Mouse (Mus musculus) thymus, postnatal 0 days (tissue): ENCODE results near the gene Med10. TPM values are rescaled to one million over a fixed set of nuclear protein-coding genes. Genes with fewer than 3 reads are reported as not detected.

Experiments
- DNase-seq: peaks from one replicate; pipeline ENCODE4 v3.0.0-alpha.2; 2015; ENCODE audit warnings: low spot score
- polyA plus RNA-seq: library from polyadenylated mRNA; unstranded; fragments of >200 nt; fragmentation: Nextera tagmentation; extraction: Ambion mirVana; gene quantifications from 2 replicates; pipeline ENCODE4 v1.2.1, GENCODE M21; 2015

Gene Med10
- polyA plus RNA-seq, 1 experiment from 2014 or later, result 234 TPM

DNA sequence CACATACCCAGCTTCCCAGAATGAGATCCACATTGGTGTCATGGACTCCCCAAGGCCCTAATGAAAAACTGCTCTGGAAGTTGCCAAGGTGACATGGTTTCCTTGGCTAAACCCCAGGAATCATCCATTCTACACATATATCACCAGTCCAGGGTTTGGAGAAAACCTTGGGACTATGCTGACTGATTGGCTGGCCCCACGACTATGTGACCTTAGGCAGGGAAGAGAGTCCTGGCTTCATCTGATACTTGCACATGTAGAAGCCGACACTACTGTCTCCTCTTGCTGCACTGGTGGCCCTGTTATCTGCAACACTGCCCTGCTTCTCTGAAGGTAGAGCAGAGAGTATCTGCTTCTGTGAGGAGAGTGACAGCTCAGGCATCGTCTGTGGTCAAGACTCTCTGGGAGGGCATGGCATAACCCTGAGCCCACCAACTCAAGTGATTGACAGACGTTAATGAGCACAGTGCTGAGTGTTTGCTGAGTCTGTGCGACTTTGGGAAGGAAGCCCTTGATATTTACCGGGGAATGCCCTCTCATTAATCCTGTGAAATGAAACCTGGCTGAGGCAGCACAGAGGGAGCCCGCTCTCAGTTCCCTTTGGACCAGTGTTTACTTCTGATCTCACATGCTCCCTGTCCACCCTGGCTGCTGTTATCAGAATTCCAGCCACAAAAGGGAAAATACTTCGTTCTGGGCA is 23.4 kb downstream of the Med10 start:
- no peak for DNase-seq

- DNase-seq, result no peak
Measured at GRCm38 (mm10) chr13:69830606-69831005, 28.4 kb downstream of the Med10 start.

DNA sequence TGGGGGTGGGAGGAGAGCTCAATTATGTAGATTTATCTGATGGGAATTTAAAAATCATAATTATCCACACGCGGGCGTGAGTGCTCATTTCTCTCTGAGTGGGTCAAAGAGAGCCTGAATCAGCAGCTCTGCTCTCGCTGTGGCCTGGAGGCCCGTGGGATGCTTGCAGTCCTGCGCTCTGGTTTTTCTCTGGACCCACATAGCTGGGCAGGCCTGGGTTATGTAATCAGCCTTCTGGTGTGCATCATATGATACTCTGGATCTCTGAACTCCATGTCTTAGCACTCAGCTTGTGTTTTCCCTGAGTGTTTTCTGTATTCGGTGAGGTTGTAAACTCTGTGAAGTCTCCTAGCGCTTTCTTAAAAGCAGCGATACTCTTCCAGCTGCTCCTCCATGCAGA is 30.4 kb downstream of the Med10 start:
- no peak for DNase-seq

GRCm38 (mm10) chr13:69833416-69833815 is 31.2 kb downstream of the Med10 start:
- DNase-seq, result no peak

DNA sequence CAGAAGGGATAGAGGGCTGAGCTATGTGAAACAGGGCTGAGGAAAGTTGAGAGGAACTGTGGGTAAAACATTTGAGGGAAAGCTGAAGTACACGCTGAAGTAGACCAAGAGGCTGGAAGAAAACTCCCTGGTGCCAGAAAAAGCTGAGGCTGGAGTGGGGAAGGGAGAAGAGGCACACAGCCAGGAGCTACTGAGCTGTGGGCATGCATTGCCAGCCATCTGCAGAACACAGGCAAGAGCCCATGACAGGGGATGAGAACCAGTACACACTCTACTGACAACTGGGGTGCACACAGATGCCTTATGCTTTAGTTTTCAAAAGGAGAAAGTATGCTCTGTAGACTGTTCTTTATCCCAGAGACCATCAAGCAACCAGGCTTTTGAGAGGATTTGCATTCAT is 43.4 kb downstream of the Med10 start:
- DNase-seq, result no peak

- DNase-seq, result no peak
Measured at GRCm38 (mm10) chr13:69849579-69849978, 47.4 kb downstream of the Med10 start.

- DNase-seq, result no peak
Measured at GRCm38 (mm10) chr13:69852313-69852712, 50.1 kb downstream of the Med10 start.

- DNase-seq, result no peak
Measured at GRCm38 (mm10) chr13:69853425-69854043, 51.3 kb downstream of the Med10 start.

- no peak for DNase-seq
Measured at GRCm38 (mm10) chr13:69855941-69856340, 53.7 kb downstream of the Med10 start.

- DNase-seq, result no peak
Measured at GRCm38 (mm10) chr13:69862276-69862675, 60.1 kb downstream of the Med10 start.

GRCm38 (mm10) chr13:69864911-69865310 is 62.7 kb downstream of the Med10 start:
- DNase-seq, result no peak

Other genes starting within 250 kb of the Med10 start
- gene Srd5a1, start 191.0 kb upstream of the Med10 start, polyA plus RNA-seq, result 7.6 and 8.4 TPM in 2 replicates
- 0.18 and 0.26 TPM in 2 replicates for gene Ube2ql1, start 62.5 kb upstream of the Med10 start, polyA plus RNA-seq